Comparison of ENCODE assay signal across 29 mouse cellular contexts in genomic region chr10:40675921-40676320, GRCm38 (mm10). TPM values are rescaled to one million over a fixed set of nuclear protein-coding genes. Genes with fewer than 3 reads are reported as not detected.
DNase-seq lines count a peak whose midpoint lies in the region; ATAC-seq and TF ChIP-seq lines count a peak whose summit lies in the region.
"Had no signal": no experiment of that assay in that cellular context is flagged by ENCODE, and none has a peak within 500 bp of the region (broad histone marks: within the 10 kb centered on the region; RNA-seq: fewer than 3 reads in every experiment).

No protein-coding gene starts in this region.

- no peak for TF ChIP-seq CTCF in testis, adult 2 months (IDR thresholded peaks at IDR 0.05; ENCODE audit: control insufficient read depth, insufficient read depth, insufficient replicate concordance, low read depth, low read length)

- H3K27me3 ChIP-seq in testis, adult 2 months (ENCODE audit: control insufficient read depth, insufficient read depth, low read length): no peaks in the 10 kb centered on the region
- H3K27me3 ChIP-seq: embryonic facial prominence, embryonic 13.5 days; forebrain, embryonic 13.5 days; heart, embryonic 12.5 days; limb, embryonic 13.5 days; lung, embryonic 15.5 days; midbrain, embryonic 15.5 days had no signal

- H3K36me3 ChIP-seq in testis, adult 2 months (ENCODE audit: control insufficient read depth, insufficient read depth, low read length): no peaks in the 10 kb centered on the region
- H3K36me3 ChIP-seq: embryonic facial prominence, embryonic 13.5 days; heart, embryonic 12.5 days; hindbrain, embryonic 13.5 days; limb, embryonic 13.5 days; lung, embryonic 15.5 days; midbrain, embryonic 10.5 days; midbrain, embryonic 15.5 days had no signal

- peak; percentile 25 to 72 for DNase-seq in adrenal gland, adult (ENCODE audit: inconsistent age in 2 of 2, low spot score in 1 of 2)
- no peak for DNase-seq in adrenal gland, postnatal 25 days
- no peak for DNase-seq in testis, postnatal 10 days (ENCODE audit: low spot score)
- DNase-seq in urinary bladder, adult 18-20 months (ENCODE audit: low spot score in 2 of 2): no peak
- DNase-seq in left cerebral cortex, postnatal 14 days (ENCODE audit: low spot score in 2 of 2): no peak
- DNase-seq in gastrocnemius, postnatal 10 days: no peak
- DNase-seq: cerebellum, adult 11-12 months; cerebellum, adult 9-11 months; gastrocnemius, postnatal 36 days; heart, adult 2 months; heart, postnatal 4 days; kidney, adult 11 months; kidney, postnatal 25 days; right cerebral cortex, postnatal 25 days; spleen, adult 18-20 months had no signal

- H3K4me3 ChIP-seq in testis, adult 2 months (ENCODE audit: control insufficient read depth, low read depth, low read length): peak overlapping the region; percentile 23
- H3K4me3 ChIP-seq: embryonic facial prominence, embryonic 13.5 days; forebrain, embryonic 13.5 days; heart, adult 2 months; heart, embryonic 12.5 days; hindbrain, embryonic 13.5 days; left cerebral cortex, adult 2 months; limb, embryonic 13.5 days; lung, embryonic 15.5 days; midbrain, embryonic 10.5 days; midbrain, embryonic 15.5 days had no signal

- no peak overlapping the region for H3K27ac ChIP-seq in testis, adult 2 months (ENCODE audit: control insufficient read depth, insufficient read depth, low read depth, low read length)
- H3K27ac ChIP-seq: embryonic facial prominence, embryonic 13.5 days; forebrain, embryonic 13.5 days; heart, adult 2 months; hindbrain, embryonic 13.5 days; left cerebral cortex, adult 2 months; limb, embryonic 13.5 days; lung, embryonic 15.5 days; midbrain, embryonic 10.5 days; midbrain, embryonic 15.5 days had no signal

- H3K4me1 ChIP-seq in testis, adult 2 months (ENCODE audit: control insufficient read depth, insufficient read depth, low read length): peaks cover 3% of the 10 kb centered on the region
- H3K4me1 ChIP-seq: forebrain, embryonic 13.5 days had no signal

- TF ChIP-seq POLR2A in testis, adult 2 months (IDR thresholded peaks at IDR 0.05; ENCODE audit: control insufficient read depth, low read depth, low read length): no peak

- peak; percentile 42; the same call in 1 of the 2 replicates for ATAC-seq in granulocyte monocyte progenitor cell, adult 5-6 weeks (replicated peaks; ENCODE audit: poor library complexity, severe bottlenecking)
- ATAC-seq: forebrain, embryonic 13.5 days; midbrain, embryonic 15.5 days had no signal

- intact Hi-C loops in left cerebral cortex, postnatal 14 days (cut with DNase I): no loop called here

RNA-seq across cellular contexts. Expression of gene Mettl24, which starts 7.2 kb away (rescaled TPM):
- 6.1 and 8.4 TPM in 2 replicates for total RNA-seq in adrenal gland, postnatal 25 days (2021)
- polyA plus RNA-seq in testis, adult 2 months (2012; rRNA removed): 0.53 and 0.98 TPM in 2 replicates
- total RNA-seq in granulocyte monocyte progenitor cell, adult 5-6 weeks (2014; fragmentation: Nextera tagmentation): not detected in 2 replicates
- total RNA-seq in granulocyte monocyte progenitor cell, adult 5-6 weeks (2017): 0.13 and 0.21 TPM in 2 replicates
- 1 to 10 TPM; 1.4 to 2.7 TPM for total RNA-seq in left cerebral cortex, postnatal 14 days (2021)
- total RNA-seq in gastrocnemius, postnatal 10 days (2021): 1 to 10 TPM; 1.1 to 2.2 TPM
- total RNA-seq: common myeloid progenitor, adult 5-6 weeks; megakaryocyte progenitor cell, adult 5-6 weeks; neutrophil, adult 5-6 weeks had no signal

RNA-seq across cellular contexts. Expression of gene Ddo, which starts 46.1 kb away (rescaled TPM):
- total RNA-seq in adrenal gland, postnatal 25 days (2021): 10.6 and 10.8 TPM in 2 replicates
- polyA plus RNA-seq in testis, adult 2 months (2012; rRNA removed): 2.5 and 2.9 TPM in 2 replicates
- not detected in 2 replicates for total RNA-seq in granulocyte monocyte progenitor cell, adult 5-6 weeks (2014; fragmentation: Nextera tagmentation)
- not detected in 2 replicates for total RNA-seq in granulocyte monocyte progenitor cell, adult 5-6 weeks (2017)
- total RNA-seq in left cerebral cortex, postnatal 14 days (2021): 1 to 10 TPM; 5.5 to 7.2 TPM
- total RNA-seq in gastrocnemius, postnatal 10 days (2021): 10 to 100 TPM; 22.3 to 25.7 TPM
- total RNA-seq: common myeloid progenitor, adult 5-6 weeks; megakaryocyte progenitor cell, adult 5-6 weeks had no signal

Comparison
In these comparisons a context has a peak if more than half of its experiments do, and no peak if none do; other contexts are left out.
1. DNase-seq: peak in adrenal gland, adult (2 of 2); none in adrenal gland, postnatal 25 days (single experiment), testis, postnatal 10 days (single experiment), urinary bladder, adult 18-20 months (0 of 2), left cerebral cortex, postnatal 14 days (0 of 2) and gastrocnemius, postnatal 10 days (single experiment).
2. RNA of gene Ddo, which starts 46.1 kb away (total RNA-seq): 22.3 to 25.7 TPM in gastrocnemius, postnatal 10 days, 10.6 to 10.8 TPM in adrenal gland, postnatal 25 days and 5.5 to 7.2 TPM in left cerebral cortex, postnatal 14 days; not detected in granulocyte monocyte progenitor cell, adult 5-6 weeks; every median in the first group is over 4 times any median in the second.